Mouse (Mus musculus) cerebellum, postnatal 25 days (tissue): ENCODE data around the gene Gapvd1.

Source experiments
- DNase-seq, 2 experiments: peaks; one replicate each; pipeline ENCODE4 v3.0.0; 2021; ENCODE audit warnings: mixed read lengths in 2 of 2

Gapvd1 gene

DNA sequence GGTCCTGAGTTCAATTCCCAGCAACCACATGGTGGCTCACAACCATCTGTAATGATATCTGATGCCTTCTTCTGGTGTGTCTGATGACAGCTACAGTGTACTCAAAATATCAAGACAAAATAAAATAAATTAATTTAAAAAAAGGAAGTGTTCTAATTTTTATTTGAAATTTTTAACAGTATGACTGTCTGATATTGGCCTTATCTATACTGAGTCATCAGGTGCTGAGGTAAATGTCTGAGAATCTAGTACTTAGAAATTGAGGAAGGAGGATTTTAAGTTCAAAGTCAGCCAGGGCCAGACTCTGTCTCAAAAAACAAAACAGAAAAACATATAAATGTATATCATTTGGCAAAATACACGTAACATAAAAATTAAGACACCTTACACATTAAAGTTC, 46.4 kb downstream of the Gapvd1 start:
- DNase-seq = no peak

DNA sequence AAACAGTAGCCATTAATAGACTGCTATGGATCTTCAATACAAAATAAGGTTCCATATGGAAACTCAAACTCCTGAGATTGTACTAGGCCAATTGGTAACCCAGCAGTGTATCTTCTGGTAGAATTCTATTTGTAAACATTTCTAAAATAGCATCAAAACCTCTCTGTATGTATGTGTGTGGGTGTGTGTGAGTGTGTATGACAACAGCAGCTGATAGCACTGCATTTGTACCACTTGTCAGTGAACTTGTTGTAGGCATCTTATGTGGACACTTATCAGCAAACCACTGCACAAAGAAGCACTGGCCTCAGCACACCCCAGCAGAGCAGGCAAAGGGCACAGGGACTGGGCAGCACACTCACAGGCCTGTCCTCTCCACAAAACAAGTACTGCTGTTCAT, 58.4 kb downstream of the Gapvd1 start:
- DNase-seq = no peak

DNA sequence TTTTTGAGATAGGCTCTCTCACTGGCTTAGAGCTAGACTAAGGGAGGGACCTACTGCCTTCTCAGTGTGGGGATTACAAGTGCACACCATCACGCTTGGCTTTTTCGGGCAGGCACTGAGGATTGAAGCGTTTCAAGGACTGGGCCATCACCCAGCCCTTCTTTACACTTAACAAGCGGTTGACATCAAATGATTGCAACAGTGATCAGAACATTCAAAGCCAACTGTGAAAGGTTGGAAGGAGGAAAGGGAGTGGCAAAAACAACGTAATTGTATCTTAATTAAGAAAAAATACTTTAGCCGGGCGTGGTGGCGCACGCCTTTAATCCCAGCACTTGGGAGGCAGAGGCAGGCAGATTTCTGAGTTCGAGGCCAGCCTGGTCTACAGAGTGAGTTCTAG, 62.2 kb downstream of the Gapvd1 start:
- DNase-seq = no peak

DNA sequence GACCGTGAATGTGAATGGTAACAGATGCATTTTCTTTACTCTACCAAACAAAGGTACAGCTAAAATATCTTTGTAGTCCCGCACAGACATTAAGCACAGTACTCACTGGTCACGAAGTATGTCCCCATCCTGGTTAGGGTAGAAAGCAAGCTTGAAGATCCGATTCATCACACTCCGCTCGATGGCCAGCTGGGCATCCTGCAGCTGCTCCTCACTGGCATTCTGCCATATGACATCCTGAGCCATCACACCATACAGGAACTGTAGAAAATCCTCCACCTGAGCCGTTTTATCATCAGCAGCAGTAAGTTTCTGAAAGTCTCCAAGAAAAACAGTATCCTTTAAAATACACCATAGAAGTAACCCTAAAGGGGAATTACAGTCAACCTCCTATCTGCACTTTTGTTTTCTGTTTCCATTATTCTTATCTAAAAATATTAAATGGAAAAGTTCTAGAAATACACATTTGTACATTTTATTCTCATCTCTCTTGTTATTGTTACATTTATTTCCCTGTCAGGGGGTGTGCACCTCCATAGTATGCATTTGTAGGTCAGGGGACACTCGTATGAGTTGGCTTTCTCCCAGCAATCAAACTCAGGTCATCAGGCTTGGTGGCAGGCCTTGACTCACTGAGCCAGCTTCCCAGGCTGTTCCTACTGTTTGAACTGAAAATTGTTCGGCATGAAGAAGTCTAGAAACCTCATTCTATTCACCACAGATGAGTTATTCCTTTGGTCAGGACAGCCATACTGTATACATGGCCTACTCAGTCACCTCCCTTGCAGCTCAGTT, 70.8 kb downstream of the Gapvd1 start:
- peak in 1 of 2 experiments; percentile 44 for DNase-seq

DNA sequence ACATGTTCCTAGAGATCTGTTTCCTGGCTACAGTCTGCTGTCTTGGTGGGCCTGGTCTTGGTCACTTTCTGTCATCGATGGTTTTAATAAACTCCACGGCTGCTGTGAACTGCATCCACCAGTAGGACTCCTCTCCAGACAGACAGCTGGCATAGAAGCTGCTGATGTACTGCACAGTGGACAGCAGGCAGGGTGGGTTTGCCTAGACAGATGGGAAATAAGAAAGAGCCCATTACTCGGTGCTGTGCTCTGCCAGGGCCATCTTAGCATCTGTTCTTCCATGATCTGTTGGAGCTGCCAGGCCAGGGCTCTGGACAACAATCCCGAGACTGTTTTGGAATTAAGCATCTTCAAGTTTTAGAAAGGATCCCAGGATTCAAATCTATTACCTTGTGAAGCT, 77.1 kb downstream of the Gapvd1 start:
- no peak for DNase-seq

DNA sequence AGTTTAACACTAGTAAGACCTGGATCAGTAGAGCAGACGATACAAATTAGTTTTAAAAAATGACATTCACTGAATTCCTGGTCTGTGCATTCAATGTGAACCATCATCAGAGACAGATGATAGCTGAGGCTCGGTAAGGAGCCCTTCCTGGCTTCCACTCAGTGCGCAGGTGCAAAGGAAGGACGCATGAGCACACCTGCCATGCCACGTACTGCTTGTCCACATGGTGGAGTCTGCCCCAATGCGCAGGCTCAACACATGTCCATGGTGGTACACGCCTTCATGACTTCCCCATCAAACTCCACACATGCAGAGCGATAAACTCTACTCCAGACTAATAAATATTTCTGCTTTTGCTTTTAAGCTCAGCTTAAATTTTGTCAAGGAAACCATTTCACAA, 78.0 kb downstream of the Gapvd1 start:
- peak in 1 of 2 experiments; percentile 41 for DNase-seq

DNA sequence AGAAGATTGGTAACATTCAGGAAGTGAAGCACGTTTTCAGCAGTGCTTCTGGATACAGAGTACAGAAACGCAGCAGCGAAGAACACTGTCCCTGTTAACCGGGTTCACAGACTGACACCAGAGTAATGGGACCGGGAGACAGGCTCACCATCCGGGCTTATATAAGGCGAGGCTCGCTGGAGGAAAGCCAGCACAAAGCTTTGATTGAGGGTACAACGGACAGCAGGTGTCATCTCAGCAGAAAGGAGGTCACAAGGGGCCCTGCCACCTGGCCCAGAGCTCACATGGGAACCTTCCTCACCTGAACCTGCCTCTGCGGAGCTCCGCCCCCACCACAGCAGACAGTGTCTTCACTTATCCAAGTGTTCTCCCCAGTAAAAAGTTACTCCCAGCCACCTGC, 81.2 kb downstream of the Gapvd1 start:
- peak; percentile 68 to 76 for DNase-seq

DNA sequence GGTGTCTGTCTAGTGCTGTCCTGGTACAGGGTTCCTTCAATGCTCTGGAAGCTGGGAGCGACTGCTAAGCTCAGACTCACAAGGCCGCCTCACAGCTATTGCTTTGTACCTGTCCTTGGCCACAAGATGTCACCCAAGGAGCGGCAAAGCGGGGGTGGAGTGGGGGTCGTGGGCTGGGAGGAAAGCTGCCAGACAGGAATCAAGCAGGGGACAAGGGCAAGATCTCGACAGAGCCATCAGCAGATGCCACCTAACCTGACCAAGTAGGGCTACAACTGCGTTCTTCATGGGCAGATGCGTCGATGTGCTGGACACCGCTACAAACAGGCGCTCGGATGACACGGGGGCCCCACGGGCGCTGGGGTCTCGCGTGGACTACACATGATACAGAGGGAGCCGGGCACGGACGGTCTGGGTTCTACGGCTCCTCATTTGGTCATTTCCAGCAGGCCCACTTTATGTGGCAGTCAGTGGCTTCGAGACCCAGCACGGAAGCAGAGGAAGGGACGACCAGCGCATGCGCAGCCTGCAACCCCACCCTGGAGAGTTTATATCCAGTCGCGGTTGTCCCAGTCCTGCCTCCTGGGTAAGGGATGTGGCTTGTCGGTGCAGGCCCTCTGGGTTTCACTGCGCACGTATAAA, 83.5 kb downstream of the Gapvd1 start:
- peak; percentile 55 to 69 for DNase-seq

DNA sequence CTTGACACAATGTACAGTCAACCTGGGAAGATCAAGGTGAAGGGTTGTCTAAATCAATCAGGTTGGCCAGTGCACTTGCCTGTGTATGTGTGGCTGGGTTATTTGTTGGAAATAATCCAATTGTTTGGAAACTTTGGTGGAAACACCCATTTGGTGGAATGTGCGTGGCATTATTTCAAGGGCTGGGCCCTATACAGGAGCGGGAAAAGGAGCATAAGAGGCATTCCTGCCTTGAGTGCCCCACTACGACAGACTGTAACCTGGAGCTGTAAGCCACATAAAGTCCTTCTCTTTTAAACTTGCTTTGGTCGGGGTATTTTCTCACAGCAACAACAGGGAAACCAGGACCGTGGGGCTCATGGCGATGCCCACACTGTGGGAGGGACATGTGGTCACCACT, 84.6 kb downstream of the Gapvd1 start:
- no peak for DNase-seq

DNA sequence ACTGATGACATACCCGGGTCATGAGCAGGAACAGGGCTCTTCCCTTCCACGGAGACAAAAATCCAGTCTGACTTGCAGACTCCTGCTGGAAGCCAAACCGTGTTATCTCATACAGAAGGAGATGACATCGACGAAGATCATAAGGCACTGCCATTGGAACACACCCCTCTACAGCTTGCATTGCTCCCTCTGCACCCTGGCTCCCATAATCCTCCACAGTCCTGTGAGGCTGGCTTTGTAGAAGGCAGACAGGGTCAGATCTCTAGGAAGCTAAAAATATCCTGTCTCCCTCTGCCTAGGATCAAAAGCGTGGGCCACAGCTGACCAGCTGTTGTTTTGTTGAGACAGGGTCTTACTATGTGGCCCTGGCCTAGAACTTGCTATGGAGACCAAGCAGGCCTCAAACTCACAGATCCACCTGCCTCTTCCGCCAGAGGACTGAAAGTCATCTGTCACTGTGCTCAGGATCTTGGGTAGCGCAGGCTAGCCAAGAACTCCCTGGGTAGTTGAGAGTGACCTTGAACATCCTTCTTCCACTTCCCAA, 85.8 kb downstream of the Gapvd1 start:
- no peak for DNase-seq

DNA sequence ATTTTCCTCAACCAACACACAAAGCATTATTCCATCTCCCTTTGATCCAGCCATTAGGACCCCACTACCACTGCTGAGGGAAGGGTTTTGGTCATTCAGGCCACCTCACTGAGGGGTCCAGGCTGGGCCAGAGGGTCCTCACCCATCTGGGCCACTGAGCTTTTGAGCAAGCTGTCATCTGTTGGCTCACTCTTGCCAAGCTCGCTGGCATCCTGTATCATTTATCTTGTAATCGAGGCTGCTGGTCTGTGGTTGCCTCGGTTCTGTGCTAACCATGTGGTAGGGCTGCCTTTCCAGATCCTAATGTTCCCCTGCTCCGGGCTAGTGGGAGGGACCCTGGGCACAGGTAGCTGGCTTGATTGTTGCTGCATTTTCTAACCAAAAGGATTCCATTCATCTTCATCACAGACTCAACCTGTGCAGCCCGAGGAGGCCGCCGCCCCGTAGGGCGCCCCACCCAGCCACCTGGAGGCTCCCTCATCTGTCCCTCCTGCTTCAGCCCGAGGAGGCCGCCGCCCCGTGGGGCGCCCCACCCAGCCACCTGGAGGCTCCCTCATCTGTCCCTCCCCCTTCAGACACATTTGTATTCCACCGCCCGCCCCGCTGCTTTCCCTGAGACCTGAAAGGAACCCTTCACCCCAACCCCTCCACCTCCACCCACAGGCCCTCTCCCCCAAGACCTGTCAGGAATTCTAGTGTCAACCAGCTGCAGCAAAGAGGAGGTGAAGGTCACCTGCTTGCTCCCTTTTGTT, 86.4 kb downstream of the Gapvd1 start:
- peak in 1 of 2 experiments; percentile 23 for DNase-seq

DNA sequence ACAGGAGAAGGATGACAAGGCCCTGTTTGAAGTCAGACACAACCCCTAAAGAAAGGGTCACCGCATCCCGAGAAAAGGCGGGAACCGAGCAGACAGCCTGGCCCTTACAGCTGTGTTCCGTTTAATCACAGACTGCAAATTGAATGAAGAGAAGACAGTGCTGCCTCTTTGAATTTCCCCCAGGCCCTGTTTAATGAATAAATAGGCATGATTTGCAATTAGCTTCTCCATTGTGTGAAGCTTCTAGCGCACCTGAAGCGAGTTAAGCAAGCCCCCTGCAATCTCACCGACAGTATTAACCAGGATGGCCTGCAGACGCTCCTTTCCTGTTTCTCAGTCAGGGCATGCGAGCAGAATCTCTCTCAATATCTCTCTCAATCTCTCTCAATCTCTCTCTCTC, 87.2 kb downstream of the Gapvd1 start:
- DNase-seq = no peak

DNA sequence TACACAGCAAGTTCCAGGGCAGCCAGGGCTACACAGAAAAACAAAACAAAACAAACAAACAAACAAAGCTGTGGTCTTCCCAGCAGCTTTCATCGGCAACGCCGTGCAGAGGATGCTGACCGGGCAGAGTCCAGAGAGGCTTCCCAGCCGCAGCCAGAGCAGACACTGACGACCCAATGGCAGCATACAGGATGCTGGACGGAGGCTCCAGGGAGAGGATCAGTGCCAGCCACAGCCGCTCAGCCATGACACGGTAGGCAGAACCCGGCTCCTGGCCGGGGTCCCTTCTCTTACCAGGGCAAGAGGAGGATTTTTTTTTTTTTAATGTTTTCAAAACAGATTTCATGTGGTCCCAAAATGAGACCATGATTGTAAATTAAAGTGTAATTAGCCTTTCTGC, 107.6 kb downstream of the Gapvd1 start:
- DNase-seq = no peak

DNA sequence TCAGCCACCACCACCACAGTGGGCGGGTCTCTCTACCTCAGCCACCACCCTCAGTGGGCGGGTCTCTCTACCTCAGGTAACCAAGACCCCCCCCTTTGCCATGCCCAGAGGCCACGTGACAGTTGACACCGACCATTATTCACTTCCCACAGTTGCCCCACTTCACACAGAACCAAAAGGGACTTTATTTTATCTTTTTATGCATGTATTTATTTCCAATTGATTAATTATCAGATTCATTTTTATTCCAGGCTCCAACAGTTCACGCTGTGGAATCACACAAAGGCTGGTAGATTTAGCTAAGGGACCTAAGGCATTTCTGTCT, 108.5 kb downstream of the Gapvd1 start:
- DNase-seq = no peak

DNA sequence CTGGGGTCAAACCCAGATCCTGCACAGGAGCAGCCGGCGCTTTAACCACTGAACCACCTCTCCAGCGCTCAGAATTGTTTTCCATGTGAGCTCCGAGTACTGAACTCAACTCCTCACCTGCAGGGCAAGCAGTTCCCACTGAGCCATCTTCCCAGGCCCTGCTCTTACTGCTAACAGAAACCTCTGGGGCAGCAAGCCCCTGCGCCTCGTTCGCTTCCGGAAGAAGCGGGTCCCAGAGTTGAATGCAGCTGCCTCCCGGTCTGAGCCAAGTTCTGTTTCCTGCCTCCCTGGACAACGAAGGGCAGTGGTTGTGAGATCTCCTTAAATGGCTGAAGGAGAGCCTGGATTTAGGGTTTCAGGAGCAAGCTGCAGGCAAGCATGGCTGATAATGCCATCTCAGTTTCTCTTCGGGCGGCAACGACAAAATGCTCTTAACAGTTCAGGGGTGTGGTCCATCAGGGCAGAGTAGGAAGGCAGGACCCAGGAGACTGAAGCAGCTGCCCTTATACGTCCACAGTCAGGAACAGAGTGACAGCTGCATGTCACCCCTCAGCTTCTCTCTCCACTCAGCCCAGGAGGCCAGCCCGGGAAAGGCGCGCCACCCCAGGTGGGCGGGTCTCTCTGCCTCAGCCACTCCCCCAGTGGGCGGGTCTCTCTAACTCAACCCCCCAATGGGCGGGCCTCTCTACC, 109.0 kb downstream of the Gapvd1 start:
- peak in 1 of 2 experiments; percentile 58 for DNase-seq

DNA sequence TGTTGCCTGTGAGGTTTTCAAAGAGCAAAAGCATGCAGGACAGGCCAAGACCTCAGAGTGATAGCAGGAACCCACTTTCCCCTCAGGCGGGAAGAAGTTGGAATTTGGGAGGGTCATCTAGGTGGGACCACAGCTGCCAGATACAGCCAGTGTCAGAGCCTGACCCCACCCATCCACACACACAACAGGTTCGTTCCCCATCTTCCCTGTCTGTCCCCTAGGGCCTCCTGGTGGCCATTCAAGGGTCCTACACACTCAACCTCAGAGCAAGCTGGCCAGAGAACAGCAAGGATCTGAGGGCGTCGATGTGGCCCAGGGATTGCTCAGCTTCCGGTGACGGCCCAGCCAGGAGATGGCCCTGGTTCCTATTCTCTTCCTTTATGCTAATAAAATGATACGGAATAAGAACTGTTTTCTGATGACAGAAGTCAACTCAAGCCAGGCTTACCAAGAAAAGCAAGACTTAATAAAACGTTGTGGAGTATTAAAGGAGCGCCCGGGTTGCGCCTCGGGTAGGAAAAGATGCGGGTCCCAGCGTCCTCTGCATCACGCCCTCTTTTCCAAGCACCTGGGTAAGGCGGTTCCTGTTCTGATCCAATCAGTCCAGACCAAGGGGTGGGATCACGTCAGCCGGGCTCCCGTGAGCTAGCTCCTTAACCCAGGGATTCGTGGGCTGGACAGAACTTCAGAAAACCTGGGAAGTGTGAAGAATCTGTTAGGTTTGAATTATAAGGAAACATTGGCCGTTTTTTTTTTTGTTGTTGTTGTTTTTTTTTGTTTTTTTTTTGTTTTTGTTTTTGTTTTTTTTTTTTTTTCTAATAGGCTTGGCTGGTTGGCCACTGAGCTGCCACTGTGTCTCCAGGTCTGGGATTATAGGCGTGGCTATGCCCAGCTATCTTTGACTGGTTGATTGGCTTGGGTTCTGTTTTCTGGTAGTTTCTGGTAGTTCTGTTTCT, 110.2 kb downstream of the Gapvd1 start:
- peak in 1 of 2 experiments; percentile 32 for DNase-seq

DNA sequence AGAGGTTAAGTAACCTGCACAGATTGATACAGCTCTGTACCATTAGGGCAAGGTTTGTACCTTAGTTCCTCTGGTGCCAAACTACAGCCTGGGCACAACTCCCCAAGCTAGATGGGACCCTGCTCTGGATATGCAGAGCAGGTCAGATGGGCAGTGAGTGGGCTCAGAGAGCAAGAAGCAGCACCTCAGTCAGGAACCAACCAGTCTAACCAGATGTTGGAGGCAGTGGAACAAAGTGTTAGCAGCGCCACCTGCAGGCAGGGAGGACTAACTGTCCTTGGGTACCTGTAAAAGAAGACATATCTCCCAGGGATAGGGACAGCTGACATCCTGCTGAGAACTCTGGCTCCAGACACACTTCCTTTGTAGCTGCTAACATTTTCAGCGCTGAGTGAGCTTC, 112.7 kb downstream of the Gapvd1 start:
- DNase-seq = no peak

DNA sequence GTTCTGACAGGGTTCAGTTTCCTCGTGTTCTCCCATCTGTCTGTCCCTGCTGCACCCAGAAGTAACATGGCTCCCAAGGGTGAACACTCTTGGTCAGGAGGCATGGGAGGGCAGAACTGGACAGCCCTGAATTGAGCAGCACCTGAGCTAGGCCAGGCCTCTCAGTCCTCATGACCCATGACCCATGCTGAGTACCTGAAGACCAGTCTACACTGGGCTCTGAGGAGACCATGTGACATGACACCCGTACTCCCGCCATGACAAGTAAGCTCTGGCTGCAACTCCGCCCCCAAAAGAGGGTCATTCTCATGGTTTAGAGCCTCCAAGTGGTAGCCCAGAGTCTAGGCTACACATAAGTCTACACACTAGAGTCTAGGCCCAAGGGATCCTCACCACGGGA, 115.3 kb downstream of the Gapvd1 start:
- no peak for DNase-seq

DNA sequence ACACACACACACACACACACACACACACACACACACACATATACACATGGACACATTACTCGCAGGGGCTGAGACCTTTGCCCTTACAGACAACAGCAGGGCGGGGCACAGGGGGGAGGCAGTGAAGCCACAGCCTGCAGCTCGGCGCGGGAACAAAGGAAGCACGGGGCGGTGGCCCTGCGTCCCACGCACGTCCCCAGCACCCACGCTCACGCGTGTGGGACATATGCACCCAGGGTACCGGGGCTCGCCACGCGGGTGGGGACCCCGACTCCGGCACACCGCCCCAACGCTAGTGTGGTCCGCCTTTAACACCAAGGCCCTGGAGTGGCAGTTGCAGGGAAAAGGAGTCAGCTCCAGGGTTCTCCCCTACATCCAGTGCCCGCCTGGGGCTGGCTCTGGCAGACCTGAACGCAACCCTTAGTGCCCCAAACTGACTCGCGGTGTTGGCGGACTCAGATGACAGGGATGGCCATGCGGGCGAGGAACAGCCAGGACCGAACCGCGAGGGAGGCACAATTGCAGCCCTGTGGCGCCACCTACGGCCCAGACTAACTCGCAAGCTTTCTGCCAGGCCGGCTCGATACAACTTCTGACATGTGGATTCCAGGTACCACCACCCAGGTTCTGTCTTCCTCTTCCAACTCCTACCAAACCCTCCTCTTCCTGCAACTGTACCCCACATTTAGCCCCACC, 115.9 kb downstream of the Gapvd1 start:
- DNase-seq = peak; percentile 92 to 95

DNA sequence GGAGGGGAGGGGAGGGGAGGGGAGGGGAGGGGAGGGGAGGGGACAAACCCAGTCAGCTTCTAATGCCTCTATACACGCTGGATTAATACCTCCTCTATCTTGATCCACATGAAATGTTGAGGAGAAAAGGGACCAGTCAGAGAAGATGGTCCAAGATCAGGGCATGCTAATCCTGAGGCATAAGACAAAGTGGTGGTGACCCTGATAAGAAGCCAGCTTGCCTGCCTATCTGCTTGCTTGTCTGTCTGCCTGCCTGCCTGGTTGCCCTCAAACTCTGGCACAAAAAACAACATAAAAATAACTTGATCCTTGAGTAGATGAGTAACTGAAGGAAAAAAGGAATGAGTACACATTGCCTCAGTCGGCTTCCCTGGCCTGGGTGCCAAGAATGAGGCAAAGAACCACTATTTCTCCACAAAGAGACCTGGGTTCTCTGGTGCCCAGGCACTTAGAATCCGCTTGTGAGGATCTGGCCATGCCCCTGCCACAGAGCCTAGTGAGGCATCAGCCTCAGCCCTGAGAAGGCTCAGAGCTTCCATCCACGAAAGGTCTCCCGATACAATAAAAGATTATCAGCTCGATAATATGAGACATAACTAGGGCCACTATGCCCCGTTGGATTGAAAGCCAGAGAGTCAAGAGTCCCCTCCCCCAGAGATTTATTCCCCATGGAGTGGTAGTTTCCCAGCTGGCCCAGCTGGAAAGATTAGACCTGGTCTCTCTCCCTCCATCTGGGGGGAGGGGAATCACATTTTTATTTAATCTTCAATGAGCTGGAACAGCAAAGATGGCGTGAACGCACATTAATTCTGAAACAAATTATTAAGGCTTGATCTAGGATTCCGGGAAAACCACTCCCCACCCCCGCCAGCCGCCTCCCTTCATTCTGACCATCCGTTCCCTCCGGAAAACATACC, 119.5 kb downstream of the Gapvd1 start:
- no peak for DNase-seq
